Mouse (Mus musculus) forelimb bud, embryonic 11.5 days (tissue): ENCODE measurements around the gene Rhoj.
"Not testable (repeated sequence)": the region's sequence is repeated elsewhere in the genome, so short reads cannot be mapped to it uniquely, and the experiment has no call there.

Experiments
- DNase-seq: peaks from one replicate; pipeline ENCODE4 v3.0.0-alpha.2; 2012; ENCODE audit warnings: low read depth, low spot score

The Rhoj gene

GRCm38 (mm10) chr12:75391526-75391925 lies 83.4 kb downstream of the Rhoj start:
- peak; percentile 51 for DNase-seq

DNA sequence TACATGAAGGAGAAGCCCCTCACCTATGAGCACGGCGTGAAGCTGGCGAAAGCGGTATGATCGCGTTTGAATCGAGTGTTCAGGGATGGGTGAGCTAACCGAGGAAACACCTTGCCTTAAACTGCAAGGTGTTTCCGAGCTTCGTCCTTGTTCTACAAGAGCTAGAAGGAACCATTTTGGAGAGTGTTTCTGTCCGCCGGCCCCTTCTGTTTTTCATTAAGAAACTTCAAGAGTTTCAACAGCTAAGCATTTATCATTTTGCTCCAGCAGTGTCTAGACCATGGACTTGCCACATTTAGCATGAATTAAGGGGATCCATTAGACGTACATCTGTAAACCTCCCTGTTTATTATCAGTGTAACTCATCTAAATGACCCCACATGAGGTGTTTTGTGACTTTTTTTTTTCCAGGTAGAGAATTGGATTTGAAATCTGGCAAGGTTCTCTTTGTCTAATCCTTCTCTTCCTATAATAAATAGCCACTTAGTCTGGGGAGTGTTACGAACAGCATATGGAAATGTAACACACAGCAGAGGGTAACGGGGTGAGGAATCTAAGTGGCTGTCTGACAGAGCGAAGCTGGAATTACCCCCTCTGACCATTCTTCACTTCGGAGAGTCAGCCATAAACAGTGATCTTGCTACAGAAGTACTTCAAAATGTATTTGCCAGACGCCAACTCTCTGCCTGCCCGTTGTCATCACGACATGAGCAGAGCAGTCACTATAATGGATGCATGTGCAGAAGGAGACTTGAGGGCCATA lies 86.1 kb downstream of the Rhoj start:
- DNase-seq, result peak; percentile 55

DNA sequence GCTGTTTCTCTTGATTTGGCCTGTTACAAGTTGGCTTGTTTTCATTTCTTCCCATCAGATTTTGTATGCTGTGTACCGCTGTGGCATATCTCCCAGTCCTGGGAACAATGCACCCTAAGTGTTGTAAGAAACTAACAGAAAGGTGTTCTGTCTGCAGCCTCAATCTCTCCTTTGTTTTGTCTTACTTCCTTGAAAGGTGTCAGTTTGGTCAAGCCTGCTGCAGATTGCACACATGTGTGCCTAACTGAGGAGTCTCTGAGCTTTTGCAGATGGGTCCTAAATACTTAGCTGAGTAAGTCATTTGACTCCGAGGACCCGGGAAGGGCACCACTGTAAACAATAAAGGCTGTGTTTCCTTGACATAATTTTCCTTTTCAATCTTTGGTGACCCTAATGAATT lies 88.5 kb downstream of the Rhoj start:
- DNase-seq, result peak; percentile 57

DNA sequence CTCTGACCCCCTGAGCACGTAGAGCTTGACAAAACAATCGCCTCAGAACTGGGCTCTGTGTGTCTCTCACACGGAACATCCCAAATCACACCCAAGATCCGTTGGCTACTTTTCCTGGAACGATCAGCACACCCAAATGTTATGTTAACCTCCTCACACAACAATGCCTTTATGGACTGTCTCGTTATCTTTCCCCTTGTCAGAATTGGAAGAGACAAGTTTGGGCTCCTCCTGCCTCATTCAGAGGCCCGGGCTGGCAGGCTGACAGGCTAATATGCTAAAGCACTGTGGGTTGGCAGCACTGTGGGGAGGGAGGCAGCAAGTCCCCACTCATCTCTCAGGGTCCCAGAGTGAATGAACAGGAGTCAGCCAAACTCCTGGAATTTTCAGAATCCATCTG lies 89.0 kb downstream of the Rhoj start:
- DNase-seq, result no peak

DNA sequence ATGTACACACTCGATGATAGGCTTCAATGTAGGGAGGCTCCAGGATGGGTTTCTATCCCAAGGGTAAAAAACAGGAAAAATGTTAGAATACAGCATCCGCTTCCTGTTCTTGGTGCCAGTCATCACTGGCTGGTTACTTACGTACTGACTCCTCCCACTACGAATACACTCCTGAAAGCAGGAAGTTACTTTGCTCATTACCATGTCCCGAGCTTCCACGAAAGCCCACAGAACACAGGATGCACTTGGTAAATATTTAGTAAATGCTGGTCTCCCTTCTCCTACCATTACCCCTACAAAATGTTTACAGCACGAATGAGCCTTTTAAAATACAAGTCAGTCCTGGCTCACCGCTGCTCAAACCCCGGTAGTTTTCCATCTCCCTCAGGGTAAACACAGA lies 104.8 kb downstream of the Rhoj start:
- DNase-seq, result no peak

- no peak for DNase-seq
These were observed 106.9 kb downstream of the Rhoj start for GRCm38 (mm10) chr12:75414991-75415390.

GRCm38 (mm10) chr12:75416681-75417080 lies 108.6 kb downstream of the Rhoj start, which contains the start of gene Gphb5:
Gene Gphb5, minus strand, starts transcription at chr12:75416781.
- DNase-seq, result no peak

GRCm38 (mm10) chr12:75424359-75424758 lies 116.2 kb downstream of the Rhoj start:
- DNase-seq, result no peak

GRCm38 (mm10) chr12:75424817-75425216 lies 116.7 kb downstream of the Rhoj start:
- no peak for DNase-seq

- no peak for DNase-seq
These were observed 117.8 kb downstream of the Rhoj start for GRCm38 (mm10) chr12:75425882-75426281.

DNA sequence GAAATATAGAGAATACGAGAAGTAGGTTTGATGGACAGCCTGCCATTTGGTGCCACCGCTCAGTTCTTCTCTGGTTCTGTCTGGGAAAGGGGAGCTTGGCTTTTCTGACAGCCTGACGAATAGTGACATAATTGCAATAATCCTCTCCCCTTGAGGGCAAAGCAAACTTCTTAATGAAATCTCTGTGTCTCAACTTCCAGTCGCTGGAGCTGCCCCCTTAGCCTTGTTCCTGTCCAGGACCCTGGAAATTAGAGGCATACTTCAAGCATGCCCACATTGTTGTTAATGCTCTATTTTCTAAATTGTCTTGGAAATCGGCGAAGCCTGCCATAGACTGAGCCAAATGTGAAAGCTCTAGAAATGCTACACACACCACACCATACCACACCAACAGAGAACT lies 120.6 kb downstream of the Rhoj start:
- DNase-seq, result no peak

DNA sequence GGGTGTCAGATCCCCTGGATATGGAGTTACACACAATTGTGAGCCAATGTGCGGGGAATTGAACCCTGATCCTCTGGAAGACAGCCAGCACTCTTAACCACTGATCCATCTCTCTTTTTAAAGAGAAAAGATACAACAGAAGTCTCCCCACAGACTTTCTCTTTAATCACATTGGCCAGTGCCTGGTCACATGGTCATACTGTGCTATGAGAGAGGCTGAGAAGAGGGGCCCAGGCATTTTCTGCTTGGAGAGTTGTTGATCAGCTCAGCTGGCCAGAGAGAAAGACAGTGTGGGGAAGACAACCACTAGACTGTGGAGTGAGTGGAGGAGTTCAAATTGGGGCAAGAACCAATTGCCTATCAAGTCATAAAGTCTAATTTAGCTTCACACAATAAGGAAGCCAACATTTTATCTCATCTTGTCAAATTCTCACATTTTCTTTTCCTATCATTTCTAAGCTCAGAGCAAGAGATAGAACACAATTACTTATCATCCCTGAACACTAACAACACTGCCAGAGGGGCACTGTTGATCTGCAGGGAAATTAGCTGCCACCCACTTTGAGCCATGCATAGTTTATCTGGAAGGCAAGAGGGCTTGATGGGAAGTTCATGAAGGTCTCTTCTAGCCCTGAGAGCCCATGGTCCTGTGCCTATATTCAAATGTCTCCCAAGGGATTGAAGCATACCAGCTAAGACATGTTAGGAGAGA lies 121.7 kb downstream of the Rhoj start:
- no peak for DNase-seq

DNA sequence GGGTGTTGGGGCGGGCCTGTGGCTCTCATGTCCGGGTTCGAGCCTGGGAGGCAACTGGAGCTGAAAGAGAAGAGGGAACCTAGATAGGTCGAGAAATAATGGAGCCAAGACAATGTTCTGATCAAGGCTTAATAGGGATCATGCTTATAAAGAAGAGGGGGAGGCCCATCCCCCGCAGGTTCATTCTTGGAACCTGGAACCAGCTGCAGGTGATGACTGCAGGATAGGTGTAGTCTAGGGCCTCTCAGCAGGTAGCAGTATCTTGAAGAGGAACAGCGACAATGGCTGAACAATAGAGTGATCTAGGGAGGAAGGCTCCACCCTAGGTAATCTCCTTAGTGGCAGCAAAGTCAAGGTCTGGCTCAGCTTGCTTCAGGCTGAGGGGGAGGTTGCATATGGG lies 124.3 kb downstream of the Rhoj start:
- DNase-seq, result not testable (repeated sequence)

DNA sequence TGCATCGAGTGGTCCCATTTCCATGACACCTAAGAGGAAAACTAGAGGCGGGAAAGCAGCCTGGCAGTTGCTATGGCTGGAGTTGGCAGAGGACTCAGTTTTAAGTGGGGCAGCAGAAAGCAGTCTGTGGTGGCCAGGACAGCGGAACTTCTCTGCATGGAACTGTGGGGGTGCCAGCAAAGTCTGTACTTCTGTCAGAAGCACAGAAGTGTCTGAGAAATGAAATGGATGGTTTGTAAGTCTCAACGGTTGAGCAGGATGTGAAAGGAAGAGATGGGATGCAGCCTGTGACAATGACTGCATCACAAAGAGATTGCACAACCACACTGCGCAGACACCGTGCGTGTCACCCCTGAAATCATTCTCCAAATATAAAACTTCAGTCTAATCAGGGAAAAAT lies 138.1 kb downstream of the Rhoj start:
- no peak for DNase-seq

DNA sequence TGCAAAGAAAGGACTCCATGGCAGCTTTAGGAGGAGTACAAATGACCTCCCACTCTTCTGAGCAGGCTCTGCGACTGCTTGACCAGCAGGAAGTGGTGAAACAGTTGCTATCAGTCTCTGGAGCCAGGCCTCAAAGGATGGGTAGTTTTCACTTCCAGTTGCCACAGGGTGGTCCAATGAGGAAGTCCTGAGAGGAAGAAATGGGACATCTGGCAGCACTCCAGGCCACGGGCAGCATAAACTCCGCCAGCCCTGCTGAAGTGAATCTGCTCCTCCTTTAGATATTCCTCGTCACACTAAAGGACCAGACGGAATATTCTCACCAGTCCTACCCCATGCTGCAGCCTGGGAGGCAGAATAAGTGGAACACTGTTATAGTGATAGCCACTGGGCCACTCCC lies 140.8 kb downstream of the Rhoj start:
- no peak for DNase-seq

GRCm38 (mm10) chr12:75449475-75449966 lies 141.4 kb downstream of the Rhoj start:
- DNase-seq, result no peak

GRCm38 (mm10) chr12:75450011-75450410 lies 141.9 kb downstream of the Rhoj start:
- DNase-seq, result no peak

DNA sequence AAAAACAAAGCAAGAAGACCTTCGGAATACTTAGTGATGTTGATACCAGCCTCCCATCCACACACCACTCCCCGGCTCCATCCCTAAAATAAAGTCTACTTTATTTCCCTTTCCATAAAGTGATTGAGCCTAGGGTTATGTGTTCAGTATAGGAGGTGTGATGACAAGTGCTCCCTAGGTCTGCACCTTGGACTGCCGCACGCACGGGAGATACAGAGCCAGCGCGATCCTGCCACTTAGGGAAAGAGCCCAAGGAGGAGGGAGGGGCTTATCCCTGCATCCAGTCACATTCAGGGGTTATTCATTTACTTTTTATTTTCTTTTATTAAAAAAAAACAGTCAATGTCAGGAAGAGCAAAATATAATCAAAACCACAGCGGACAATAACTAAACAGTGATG lies 142.5 kb downstream of the Rhoj start:
- DNase-seq, result no peak
